Mouse (Mus musculus) lung, postnatal 14 days (tissue): ENCODE measurements at regions not wholly inside any gene's neighbourhood (a gene's known extent, or its start where the extent isn't known, plus 50 kb on each side); places are given as distances from the start of the nearest gene placed in this dataset.
A peak's percentile ranks its signal among the peaks of the same experiment; 100 is the strongest.

Experiments used
- DNase-seq: peaks from one replicate; pipeline ENCODE4 v3.0.0; 2021

DNA sequence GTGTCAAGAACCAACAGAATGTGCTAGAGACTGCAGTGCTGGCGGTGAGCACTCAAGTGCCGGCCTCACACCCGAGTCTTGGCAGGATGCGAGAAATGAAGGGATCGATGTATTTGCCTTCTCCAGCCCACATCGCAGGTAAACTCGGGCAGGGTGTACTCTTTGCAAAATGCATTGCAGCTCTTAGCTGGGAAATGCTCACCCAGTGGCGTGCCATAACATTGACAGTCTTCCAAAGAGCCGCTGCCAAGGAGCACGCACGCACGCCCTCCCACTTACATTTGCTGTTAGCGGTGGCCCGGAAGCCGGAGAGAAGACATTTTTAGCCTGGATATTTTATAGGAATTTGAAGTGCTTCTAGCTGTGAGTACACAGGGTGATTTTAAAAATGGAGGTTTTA lies 358.9 kb downstream of the Prdm2 start:
- no peak for DNase-seq

DNA sequence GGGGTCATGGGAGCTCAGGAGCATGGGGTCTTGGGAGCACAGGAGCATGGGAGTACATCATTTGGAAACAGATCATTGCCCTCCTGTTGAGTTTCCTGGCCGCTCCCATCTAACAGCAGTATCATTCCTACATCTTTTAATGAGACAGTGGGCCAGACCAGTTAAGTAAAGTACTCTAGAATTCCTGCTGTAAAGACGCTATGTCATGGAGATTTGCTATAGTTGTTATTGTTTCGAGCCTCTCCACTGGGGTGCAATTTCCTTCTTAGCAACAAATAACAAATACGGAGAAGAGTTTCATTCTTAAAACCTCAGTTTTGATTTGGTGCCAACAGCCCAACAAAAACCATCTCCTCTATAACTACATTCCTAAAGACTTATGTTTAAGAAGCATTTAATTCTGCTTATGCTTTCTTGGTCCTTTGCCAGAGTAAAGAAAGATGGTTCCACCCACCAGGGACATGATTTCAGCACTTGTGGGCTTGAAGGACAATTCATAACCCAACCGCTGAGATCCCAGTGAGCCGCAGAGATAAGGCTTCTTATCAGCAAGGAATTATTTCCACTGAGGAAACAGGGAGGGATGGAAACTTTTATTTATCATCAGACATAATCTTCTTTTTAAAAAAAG lies 367.6 kb downstream of the Prdm2 start:
- DNase-seq = no peak

DNA sequence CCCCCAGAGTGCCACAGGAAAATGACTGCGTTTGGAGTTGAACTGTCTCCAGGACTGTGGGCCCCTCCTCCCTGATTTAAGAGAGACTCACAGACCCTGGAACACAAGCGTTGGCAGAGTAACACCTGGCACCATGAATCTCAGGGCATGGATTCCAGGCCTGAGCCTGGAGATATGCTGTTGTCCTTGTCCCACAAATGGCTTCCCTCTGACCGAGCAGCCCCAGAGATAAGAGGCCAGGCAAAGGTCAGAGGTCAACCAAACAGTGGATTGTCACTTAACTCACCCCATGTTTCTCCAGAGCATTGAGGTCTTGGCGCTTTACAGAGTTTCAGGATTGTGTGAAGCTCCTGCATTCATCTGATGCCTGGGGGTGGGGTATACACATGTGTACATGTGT lies 373.3 kb downstream of the Prdm2 start:
- no peak for DNase-seq

DNA sequence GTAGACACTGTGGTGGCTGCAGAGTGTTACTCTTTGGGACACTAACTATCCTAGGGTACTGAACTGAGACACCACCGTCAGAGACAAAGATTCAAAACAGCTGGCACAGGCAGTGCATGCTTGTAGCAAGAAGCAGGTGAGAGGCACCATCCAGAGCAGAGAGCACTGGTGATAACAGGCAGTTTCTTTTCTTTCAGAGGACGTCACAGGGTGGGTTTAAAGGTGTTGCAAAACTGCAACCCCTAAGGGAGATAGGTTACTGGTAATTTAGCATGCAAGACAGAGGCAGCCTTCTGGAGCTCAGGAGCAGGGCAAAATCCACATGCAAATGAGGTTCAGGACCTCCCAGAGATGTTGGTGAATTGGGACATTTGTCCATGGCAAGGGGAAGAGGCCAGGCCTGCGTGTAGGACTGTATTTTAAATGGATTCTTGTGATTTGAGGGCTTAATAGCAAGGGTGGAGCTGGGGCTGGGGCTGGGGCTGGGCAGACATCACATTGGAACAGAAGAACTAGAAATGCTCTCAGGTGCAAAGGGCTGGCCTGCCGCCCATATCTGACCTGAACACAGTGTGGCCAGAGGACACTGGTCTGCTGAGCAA lies 374.3 kb downstream of the Prdm2 start:
- no peak for DNase-seq

DNA sequence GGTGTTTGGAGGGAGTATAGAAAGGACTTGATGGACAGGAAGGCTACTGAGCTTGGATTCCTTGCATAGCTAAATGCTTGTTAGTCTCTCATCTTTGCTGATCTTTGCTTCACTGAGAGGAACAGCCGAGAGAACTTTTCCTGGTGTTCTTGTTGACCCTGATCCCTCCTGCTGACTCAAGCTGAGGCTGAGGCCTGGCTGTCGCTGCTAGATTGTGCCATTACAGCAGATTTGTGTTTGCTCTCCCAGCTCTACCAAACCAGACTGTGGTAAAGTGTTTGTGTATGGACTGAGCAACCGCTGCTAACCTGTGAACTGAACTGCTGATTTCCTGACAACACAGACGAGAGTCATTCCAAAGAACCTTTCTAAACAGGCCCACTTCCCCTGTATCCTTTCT lies 375.2 kb downstream of the Prdm2 start:
- no peak for DNase-seq

DNA sequence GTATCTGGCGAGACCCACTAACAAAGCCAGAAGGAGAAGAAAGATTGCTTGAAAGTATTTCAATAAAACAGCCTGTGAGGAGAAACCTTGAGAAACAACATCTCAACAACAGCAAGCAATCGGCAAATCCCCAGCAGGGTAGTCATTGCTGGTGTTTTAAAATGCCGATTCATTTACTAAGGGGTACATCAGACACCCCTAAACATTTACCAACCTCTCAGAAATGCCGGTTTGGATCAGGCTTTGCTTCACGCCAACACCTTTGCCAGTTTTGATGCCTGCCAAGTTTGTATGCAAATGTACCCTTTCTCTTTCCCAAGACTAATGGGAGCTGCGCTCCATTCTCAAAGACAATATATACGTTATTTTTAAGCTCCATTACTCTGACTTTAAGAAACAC lies 383.1 kb downstream of the Prdm2 start:
- DNase-seq = no peak

DNA sequence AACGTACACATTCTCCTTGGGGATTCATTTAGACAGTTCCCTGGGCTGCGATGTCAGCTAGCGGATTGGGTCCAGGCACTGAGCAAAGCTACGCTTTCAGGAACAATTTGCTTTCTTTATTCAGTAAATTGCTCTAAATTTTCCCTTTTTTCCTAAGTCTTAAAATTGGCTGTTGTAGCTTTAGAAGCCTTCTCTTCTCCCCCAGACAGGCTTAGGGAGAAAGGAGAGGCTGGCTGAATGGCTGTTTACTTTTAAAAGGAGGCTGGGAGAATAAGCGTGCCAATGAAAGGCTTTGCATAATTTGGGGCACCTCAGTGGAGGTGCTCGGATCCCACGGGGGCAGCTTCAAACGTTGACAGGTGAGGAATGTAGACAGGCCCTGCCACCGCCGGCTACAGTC lies 383.8 kb downstream of the Prdm2 start:
- DNase-seq = no peak

DNA sequence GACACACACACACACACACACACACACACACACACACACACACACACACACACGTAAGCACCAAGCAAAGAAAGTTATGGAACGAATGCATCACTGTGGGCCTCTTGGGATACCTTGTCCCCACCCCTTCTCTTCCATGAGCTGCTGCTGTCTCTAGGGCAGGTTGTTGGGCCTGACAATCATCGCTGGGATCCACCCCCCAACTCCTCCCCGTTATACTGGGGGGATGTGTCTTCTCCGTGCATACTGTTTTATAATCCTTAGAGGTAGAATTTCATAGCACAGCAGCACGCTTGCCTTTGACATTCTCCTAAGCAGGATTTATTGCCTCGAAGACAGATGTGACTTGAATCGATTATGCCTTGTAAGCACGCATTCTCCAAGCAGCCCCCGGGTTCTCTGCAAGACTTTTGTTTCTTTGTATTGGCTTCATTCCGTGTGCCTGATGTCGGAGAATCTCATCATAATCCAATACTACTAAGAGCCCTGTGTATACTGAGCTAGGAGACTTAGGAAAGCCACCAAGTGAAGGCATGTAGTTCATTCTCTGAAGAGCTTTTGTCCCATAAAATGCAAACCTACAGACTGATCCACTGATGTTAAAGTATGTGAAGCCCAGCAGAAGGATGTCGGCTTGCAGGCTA lies 386.4 kb downstream of the Prdm2 start:
- no peak for DNase-seq

DNA sequence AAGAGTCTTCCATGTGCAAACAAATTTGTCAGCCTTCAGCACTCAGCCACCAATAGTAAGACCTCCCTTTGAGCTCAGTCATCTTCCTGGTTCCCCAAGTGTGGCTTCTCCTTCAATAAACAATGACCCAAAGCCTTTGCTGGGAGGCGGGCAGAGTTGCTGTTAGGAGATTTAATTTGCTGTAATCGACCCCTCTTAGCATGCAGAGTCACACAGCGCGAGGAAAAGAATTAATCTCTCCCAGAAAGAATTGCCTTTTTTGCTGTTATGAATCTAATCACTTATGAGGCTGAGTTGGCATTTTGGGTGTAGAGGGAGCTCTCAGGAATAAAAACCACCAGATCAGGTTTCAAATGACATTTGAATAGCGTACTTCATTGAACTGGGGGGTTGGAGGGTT lies 387.0 kb downstream of the Prdm2 start:
- DNase-seq = no peak

DNA sequence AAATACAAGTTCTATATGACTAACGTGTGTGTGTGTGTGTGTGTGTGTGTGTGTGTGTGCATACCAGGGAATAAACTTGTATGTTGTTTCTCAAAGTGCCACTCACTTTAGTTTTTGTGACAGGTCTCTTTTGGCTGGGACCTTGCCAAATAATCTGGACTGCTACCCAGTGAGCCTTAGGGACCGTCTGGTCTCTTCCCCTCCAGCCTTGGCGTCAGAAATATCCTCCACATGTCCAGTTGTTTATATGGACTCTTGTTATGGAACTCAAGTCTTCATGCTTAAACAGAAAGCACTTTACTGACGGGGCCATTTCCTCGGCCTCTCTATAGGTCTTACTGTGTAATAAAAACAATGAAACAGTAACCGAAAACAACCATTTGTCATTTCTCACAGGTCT lies 394.4 kb downstream of the Prdm2 start:
- DNase-seq = no peak

DNA sequence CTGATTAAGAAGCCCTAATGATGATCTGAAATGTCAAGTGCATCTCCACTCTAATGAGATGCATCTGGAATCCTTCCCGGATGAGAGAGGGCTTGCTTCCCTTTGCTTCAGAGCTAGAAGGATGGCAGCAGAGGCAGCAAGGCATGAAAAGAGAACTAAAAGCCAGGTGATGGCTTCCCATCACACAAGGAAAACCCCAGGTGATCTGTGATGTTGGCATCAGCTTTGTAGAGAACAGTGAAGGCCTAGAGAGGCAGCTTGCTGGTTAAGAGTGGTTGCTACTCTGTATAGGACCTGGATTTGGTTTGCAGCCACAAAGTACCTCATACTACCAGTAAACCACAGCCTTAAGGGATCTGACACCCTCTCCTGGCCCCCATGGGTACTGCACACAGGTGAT lies 395.8 kb downstream of the Prdm2 start:
- no peak for DNase-seq

DNA sequence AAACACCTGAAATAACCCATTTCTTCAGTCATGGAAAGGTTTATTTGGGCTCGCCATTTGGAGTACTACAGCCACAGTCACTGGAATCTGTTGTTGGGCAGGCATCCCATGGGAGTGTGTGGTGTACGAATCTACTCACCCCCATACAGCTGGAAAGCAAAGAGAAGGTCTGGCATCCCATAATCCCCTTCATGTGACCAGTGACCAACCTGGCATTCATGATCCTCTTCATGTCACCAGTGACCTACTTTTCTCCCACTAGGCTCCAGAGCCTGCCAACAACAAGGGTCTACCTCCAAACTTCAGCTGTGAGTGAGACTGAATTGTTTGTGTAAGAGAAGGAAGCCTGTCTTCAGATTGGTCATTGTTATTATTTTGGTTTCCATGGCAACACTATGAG lies 409.0 kb downstream of the Prdm2 start:
- peak; percentile 23 for DNase-seq

DNA sequence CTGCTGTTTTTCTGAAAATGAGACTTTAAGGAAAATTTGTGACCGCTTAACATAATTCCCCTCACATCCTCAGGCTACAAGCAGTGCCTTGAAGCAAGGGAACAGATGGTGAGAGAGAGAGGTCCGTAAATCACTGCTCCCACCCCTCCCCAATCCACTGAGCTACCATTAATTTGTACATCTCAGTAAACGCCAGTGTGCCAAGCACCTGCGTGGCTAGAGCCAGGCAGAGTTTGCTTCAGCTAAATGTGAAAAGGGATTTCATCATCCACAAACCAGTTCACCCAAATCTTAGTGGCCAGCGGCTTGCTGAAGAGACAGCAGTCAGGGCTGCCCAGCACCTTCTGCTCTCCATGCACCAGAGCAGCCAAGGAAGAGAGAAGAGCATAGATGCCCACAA lies 413.5 kb downstream of the Prdm2 start:
- DNase-seq = no peak

DNA sequence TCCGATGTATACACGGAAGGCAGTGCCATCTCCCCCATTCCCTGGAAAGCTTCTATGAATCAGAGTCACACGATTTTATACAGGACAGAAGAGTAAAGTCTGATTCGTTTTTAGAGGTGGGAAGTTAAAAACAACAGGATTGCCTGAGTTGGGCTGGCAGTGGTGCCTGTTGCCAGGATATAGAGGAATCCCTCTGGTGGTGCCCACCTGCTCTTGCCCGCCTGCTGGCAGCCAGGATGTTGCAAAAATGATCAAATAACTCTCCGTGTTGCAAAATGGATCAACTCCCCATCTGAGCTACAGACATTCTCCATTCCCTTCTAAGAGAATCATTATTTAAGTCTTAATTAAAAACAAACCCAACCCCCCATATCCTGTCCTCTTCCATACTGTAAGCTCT lies 414.0 kb downstream of the Prdm2 start:
- no peak for DNase-seq

DNA sequence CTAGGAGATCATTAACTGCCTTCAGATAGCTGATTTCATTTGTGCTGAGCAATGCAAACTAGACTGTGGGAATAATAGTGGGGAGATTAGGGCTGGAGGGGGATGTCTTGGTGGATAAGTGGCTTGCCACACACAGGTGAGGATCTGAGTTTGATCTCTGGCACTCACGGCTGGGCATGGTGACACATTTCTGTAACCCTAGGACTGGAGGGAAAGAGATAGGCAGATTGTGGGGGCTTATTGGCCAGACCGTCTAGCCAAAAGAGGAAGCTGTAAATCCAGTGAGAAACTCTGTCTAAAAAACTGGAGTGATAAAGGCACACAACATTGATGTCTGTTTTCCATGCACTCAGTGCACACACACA lies 420.2 kb downstream of the Prdm2 start:
- no peak for DNase-seq

DNA sequence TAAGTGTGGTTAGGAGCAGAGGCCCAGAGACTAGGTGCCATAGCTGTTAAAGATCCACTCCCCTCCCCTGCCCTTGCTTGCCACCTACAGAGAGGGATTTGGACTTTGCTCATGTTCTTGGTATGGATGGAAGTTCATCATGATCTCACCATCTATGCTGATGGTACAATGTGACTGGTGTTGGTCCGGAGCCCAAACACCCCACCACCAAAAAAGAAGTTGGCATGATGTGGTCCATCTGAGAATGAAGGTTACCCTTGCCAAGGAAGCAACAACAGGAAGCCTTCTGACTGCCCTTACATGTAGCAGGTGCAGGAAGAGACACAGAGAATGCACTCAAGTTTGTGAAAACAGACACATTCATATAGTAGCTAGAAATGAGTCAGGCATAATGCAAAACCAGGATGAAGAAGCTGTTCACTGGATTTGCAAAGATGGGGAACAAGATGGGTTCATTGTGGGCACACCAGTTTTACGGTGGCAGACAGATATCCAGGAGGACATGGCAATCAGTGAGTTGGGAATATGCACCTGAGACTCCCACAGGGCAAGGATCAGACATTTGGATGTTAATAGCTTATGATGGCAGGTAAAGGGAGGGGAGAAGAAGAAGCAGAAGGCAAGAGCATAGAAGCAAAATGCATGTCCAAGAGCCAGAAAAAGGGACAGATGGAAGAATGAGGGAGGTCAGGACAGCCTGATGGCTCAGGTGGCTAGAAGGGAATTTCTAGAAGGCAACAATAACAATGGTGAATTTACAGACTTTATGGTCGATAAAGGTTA lies 420.8 kb downstream of the Prdm2 start:
- DNase-seq = no peak

DNA sequence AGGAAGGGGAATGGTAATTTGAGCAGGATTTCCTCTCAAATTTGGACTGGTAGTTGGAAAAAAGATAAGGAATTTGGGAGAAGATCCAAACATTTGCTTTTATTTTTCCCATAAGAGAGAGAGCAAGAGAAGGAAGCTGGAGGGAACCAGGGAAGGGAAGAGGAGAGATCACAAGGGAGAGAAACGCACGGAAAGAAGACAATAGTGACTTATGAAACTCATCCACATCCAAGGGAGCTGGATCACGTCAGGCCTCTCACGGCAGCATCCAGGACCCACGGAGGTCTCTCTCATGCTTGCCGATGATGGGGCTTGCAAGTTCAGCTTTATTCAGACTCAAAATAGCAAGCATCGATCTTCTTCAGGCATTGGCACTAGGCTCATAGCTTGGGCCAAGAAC lies 423.7 kb downstream of the Prdm2 start:
- DNase-seq = no peak

DNA sequence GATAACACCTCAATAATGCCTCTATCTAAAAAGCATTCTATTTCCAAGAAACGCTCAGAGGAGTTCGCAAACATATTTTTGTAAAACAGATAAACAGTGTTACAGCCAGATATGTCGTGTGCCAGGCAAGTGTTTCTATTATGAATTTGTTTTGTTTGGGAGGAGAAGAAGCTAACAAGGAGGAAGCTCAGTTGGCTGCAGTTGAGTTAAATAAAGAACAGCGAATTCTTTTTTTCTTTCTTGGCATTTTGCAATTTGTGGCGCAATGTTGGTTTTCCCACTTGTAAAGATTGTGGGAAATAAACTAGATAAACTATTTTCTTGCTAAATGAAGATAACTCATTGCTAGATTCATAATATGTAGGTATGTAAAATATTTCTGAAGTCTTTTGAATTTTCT lies 427.4 kb downstream of the Prdm2 start:
- DNase-seq = no peak

DNA sequence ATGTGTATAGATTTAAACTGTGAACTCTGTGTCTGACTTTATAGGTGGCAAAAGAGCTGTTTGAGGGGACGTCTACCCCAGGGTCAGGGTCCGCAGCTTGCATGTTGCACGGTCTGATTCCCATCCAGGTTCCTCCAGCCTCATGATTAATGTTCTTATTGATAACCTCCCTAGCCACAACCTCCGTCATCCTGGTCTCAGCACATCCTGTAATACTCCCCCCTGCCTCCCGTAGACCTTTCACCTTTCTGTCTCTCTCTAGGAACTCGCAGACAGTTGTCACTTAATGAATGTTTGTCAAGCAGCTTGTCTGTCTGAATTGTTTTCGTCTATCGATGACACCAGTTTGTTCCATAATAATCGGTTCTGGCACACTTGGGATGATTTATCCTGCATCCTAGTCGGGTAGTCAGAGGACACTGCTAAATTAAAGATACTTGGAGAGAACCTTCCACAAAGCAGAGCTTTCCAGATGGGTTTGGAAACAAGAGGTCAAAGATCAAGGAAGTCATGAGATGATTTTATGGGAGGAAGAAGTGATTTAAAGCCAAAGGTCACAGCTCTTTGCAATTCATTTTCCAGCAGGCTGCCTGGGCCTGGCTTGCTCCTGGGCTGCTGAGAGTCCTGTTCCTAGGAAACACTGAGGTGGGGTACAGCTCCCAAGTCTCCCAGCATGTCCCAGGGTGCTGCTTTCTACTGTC lies 435.9 kb downstream of the Prdm2 start:
- DNase-seq = no peak

DNA sequence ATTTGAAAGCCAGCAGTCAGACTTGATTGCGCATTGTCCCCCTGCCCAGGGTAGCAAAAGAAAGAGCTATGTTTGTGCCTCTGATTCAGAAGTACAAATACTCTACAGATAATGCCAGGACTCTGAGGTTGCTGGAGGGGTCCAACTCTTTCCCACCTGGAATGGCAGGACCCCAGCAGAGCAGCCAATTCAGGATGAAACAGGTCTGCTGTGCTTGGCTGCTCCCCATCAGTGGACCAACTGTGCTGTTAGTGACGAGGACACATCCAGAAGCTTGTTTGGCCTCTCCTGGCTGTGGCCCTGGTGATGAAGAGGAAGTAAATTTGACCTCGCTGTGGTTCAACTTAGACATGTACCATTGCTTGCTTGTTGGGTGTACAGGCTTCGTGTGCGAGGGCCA lies 437.8 kb downstream of the Prdm2 start:
- DNase-seq = no peak

DNA sequence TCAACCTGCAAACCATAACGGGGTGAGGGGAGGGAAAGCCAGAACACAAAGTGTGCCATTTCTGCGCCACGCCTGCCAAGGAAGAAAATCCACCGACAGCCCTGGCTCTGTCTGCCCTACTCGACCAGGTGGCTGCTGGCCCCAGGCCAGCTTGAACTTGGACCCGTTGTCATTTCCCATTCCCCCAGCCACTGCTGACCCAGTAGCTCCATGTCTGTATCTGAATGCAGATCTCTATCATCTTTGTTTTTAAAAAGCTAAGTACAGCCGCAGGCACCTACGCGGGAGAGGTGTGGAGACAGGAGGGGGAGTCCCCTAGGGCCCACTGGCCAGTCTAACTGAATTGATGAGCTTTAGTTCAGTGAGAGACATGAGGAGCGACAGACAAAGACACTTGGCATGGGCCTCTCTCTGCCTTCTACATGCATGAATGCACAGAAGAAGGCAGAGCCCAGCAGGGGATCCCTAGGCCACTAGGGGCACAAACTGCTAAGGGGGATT lies 439.1 kb downstream of the Prdm2 start:
- DNase-seq = no peak

DNA sequence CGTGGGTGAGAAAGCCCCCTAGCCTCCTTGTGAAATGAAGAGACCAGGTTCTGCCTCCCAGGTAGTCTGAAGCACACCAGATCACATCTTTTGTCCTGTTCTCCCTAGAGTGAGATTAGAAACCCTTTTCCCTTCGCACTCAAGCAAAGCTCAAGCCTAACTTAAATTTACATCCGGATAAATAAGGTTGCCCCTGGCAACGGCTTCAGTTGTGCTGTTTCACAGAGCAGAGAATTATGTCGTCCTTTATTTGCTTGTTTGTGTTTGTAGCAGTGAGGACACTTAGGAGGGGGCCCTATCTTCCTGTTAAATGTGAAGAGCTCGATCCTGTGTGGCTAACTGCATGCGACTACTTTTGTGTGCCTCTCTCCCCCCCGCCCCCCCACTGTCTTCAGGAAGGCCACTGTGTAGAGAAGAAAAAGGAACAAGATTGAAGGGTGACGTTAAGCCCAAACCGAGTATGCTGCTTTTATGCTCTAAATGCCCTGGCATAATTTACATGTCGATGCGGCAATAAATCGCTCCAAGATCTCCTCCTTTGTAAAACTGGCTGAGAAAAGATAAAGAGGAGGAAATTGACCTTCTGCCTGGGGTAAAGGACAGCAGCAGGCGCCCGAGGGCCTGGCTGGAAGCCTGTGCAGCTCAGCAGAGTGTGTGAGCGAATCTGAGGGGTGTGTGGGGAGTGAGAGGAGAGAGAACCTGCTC lies 439.9 kb downstream of the Prdm2 start:
- DNase-seq = no peak
